8 mouse cellular contexts compared by ENCODE assay signal in the genomic region with DNA sequence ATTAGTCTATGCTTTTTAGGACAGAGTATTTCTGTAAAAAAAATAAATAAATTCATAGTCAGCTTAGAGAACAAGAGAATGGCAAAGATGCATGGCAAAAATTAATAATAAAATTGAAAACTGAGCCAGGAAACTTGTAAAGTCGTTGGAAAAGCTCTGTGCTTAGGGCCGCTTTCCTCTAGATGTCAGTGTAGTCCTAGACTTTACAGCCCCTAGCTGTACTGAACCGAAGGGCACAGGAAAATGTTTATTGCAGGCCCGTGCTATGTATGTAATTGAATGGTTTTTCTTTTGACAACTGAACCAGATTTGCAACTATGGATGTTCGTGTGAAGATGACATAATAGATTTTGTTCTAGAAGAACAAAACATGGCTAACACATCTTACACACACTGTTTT. TPM values are rescaled to one million over a fixed set of nuclear protein-coding genes. Genes with fewer than 3 reads are reported as not detected.
DNase-seq lines count a peak whose midpoint lies in the region; ATAC-seq and TF ChIP-seq lines count a peak whose summit lies in the region.

No protein-coding gene starts in this region.

- no peaks in the 10 kb centered on the region for H3K9me3 ChIP-seq in forebrain, embryonic 16.5 days (ENCODE audit: control insufficient read depth, low read length)
- H3K9me3 ChIP-seq in midbrain, embryonic 12.5 days: no peaks in the 10 kb centered on the region

- 29% methylated on average over 5 of the region's 5 CpGs for WGBS in liver, adult 2 months
- 20% methylated on average over 5 of the region's 5 CpGs for WGBS in forebrain, embryonic 16.5 days
- 29% methylated on average over 5 of the region's 5 CpGs for WGBS in midbrain, embryonic 12.5 days

- peak; percentile 35 for DNase-seq in adrenal gland, postnatal 14 days
- no peak for DNase-seq in adrenal gland, postnatal 25 days
- DNase-seq in liver, adult 2 months (ENCODE audit: extremely low read depth, low read depth, low spot score): peak; percentile 7
- DNase-seq in liver: no peak
- DNase-seq in spleen, postnatal 10 days (ENCODE audit: low spot score in 2 of 2): no peak
- DNase-seq in spleen, adult 18-20 months: no peak

- no peak overlapping the region for H3K4me2 ChIP-seq in forebrain, embryonic 16.5 days (ENCODE audit: low read length)
- no peak overlapping the region for H3K4me2 ChIP-seq in midbrain, embryonic 12.5 days (replicated peaks)

- H3K4me3 ChIP-seq in liver, adult 2 months (ENCODE audit: insufficient read depth, low read depth, low read length): no peak overlapping the region
- no peak overlapping the region for H3K4me3 ChIP-seq in forebrain, embryonic 16.5 days (replicated peaks; ENCODE audit: low read length)
- no peak overlapping the region for H3K4me3 ChIP-seq in midbrain, embryonic 12.5 days

- peak; percentile 41; the same call in 1 of the 2 replicates for TF ChIP-seq CTCF in liver, adult 2 months (IDR thresholded peaks at IDR 0.05; ENCODE audit: low read depth, low read length)

- H3K36me3 ChIP-seq in liver, adult 2 months (ENCODE audit: control insufficient read depth, insufficient read depth, low read length): no peaks in the 10 kb centered on the region
- H3K36me3 ChIP-seq in forebrain, embryonic 16.5 days (ENCODE audit: control insufficient read depth, insufficient read depth): no peaks in the 10 kb centered on the region
- no peaks in the 10 kb centered on the region for H3K36me3 ChIP-seq in midbrain, embryonic 12.5 days

- H3K79me2 ChIP-seq in liver, adult 2 months (ENCODE audit: control insufficient read depth, insufficient read depth, low read length): no peaks in the 10 kb centered on the region

- ATAC-seq in forebrain, embryonic 16.5 days: peak; percentile 76
- 0 out of 2 replicates have a peak, but pooled peaks have one; percentile 59 for ATAC-seq in midbrain, embryonic 12.5 days (ENCODE audit: low FRiP score, low read depth)

- H3K27ac ChIP-seq in liver, adult 2 months (replicated peaks; ENCODE audit: insufficient read depth, low read depth, low read length): no peak overlapping the region
- no peak overlapping the region for H3K27ac ChIP-seq in forebrain, embryonic 16.5 days (ENCODE audit: low read length)
- H3K27ac ChIP-seq in midbrain, embryonic 12.5 days (replicated peaks): no peak overlapping the region

- no peaks in the 10 kb centered on the region for H3K27me3 ChIP-seq in liver, adult 2 months (ENCODE audit: control insufficient read depth, insufficient read depth, low read length)
- H3K27me3 ChIP-seq in forebrain, embryonic 16.5 days (replicated peaks; ENCODE audit: control insufficient read depth, insufficient read depth, low read length): no peaks in the 10 kb centered on the region
- no peaks in the 10 kb centered on the region for H3K27me3 ChIP-seq in midbrain, embryonic 12.5 days

- no peak overlapping the region for H3K9ac ChIP-seq in liver, adult 2 months (ENCODE audit: low read depth, low read length)
- H3K9ac ChIP-seq in forebrain, embryonic 16.5 days (replicated peaks; ENCODE audit: low read depth, low read length): no peak overlapping the region
- H3K9ac ChIP-seq in midbrain, embryonic 12.5 days (replicated peaks): no peak overlapping the region

- no peak for TF ChIP-seq POLR2A in liver, adult 2 months (IDR thresholded peaks at IDR 0.05; ENCODE audit: extremely low read depth, insufficient read depth, low read length)

- H3K4me1 ChIP-seq in liver, adult 2 months (ENCODE audit: control insufficient read depth, insufficient read depth, low read length): no peaks in the 10 kb centered on the region
- 0 out of 2 replicates have a peak, but pooled peaks cover 5% of the 10 kb centered on the region for H3K4me1 ChIP-seq in forebrain, embryonic 16.5 days (replicated peaks; ENCODE audit: control insufficient read depth, insufficient read depth, low read length)
- H3K4me1 ChIP-seq in midbrain, embryonic 12.5 days: peaks cover 6% of the 10 kb centered on the region

RNA-seq across cellular contexts. Expression of gene Tyrp1, which starts 32.1 kb away (rescaled TPM):
- not detected in 2 replicates for total RNA-seq in adrenal gland, postnatal 14 days (2021)
- total RNA-seq in adrenal gland, postnatal 25 days (2021): not detected in 2 replicates
- total RNA-seq in liver, adult 2 months (2014; rRNA removed): not detected in 2 replicates
- polyA plus RNA-seq in liver, adult 2 months (2012; rRNA removed): not detected in 2 replicates
- polyA plus RNA-seq in forebrain, embryonic 16.5 days (2015; fragmentation: Nextera tagmentation; extraction: Ambion mirVana): 0.20 and 0.34 TPM in 2 replicates
- 0.29 and 0.31 TPM in 2 replicates for polyA plus RNA-seq in midbrain, embryonic 12.5 days (2016; fragmentation: Nextera tagmentation; extraction: Ambion mirVana)

RNA-seq across cellular contexts. Expression of gene Lurap1l, which starts 44.4 kb away (rescaled TPM):
- total RNA-seq in adrenal gland, postnatal 14 days (2021): 6.9 and 8.2 TPM in 2 replicates
- 7.0 and 7.8 TPM in 2 replicates for total RNA-seq in adrenal gland, postnatal 25 days (2021)
- 43.5 and 43.8 TPM in 2 replicates for total RNA-seq in liver, adult 2 months (2014; rRNA removed)
- polyA plus RNA-seq in liver, adult 2 months (2012; rRNA removed): 15.0 and 15.3 TPM in 2 replicates
- 4.2 and 4.4 TPM in 2 replicates for polyA plus RNA-seq in forebrain, embryonic 16.5 days (2015; fragmentation: Nextera tagmentation; extraction: Ambion mirVana)
- 5.3 and 5.9 TPM in 2 replicates for polyA plus RNA-seq in midbrain, embryonic 12.5 days (2016; fragmentation: Nextera tagmentation; extraction: Ambion mirVana)

Comparison
In these comparisons a context has a peak if more than half of its experiments do, and no peak if none do; other contexts are left out.
1. DNase-seq: peak in adrenal gland, postnatal 14 days (single experiment) and liver, adult 2 months (single experiment); none in adrenal gland, postnatal 25 days (single experiment), liver (single experiment), spleen, postnatal 10 days (0 of 2) and spleen, adult 18-20 months (0 of 2).